19 mouse cellular contexts compared by ENCODE assay signal in genomic region chr11:76824238-76824884, GRCm38 (mm10). TPM values are rescaled to one million over a fixed set of nuclear protein-coding genes. Genes with fewer than 3 reads are reported as not detected.
DNase-seq lines count a peak whose midpoint lies in the region; ATAC-seq and TF ChIP-seq lines count a peak whose summit lies in the region.
"Had no signal": no experiment of that assay in that cellular context is flagged by ENCODE, and none has a peak within 500 bp of the region (broad histone marks: within the 10 kb centered on the region; RNA-seq: fewer than 3 reads in every experiment).

No protein-coding gene starts in this region.

- peaks cover 13% of the 10 kb centered on the region for H3K4me1 ChIP-seq in forebrain, postnatal 0 days (ENCODE audit: insufficient read depth)
- H3K4me1 ChIP-seq in forebrain, embryonic 10.5 days = no peaks in the 10 kb centered on the region
- no peaks in the 10 kb centered on the region for H3K4me1 ChIP-seq in CH12.LX (ENCODE audit: control insufficient read depth in 1 of 2, insufficient read depth in 2 of 2)
- peaks cover 11% of the 10 kb centered on the region; the same call in 1 of the 2 replicates for H3K4me1 ChIP-seq in stomach, embryonic 14.5 days (ENCODE audit: control insufficient read depth, insufficient read depth, low read length)
- no peaks in the 10 kb centered on the region for H3K4me1 ChIP-seq in midbrain, embryonic 14.5 days (ENCODE audit: control insufficient read depth, insufficient read depth, low read length)
- H3K4me1 ChIP-seq in hindbrain, embryonic 13.5 days (replicated peaks) = no peaks in the 10 kb centered on the region

- H3K9ac ChIP-seq in forebrain, postnatal 0 days = no peak overlapping the region
- H3K9ac ChIP-seq in CH12.LX (ENCODE audit: insufficient read depth, low read depth) = no peak overlapping the region
- H3K9ac ChIP-seq in stomach, embryonic 14.5 days (replicated peaks; ENCODE audit: low read depth, low read length) = no peak overlapping the region
- no peak overlapping the region for H3K9ac ChIP-seq in midbrain, embryonic 14.5 days (replicated peaks; ENCODE audit: low read length)
- no peak overlapping the region for H3K9ac ChIP-seq in hindbrain, embryonic 13.5 days
- H3K9ac ChIP-seq: embryonic facial prominence, embryonic 13.5 days; heart, embryonic 13.5 days had no signal

- H3K79me2 ChIP-seq in CH12.LX (replicated peaks; ENCODE audit: control insufficient read depth, extremely low read depth, insufficient read depth, poor library complexity, severe bottlenecking) = no peaks in the 10 kb centered on the region

- dilution Hi-C loops in CH12.LX (cut with MboI; ENCODE audit: extremely low pct_ligation_motif_present, extremely low pct_unique_long_range_greater_than_20kb, low sequenced_read_pairs) = no loop called here

- H3K27me3 ChIP-seq in forebrain, postnatal 0 days (ENCODE audit: insufficient read depth, low read length) = no peaks in the 10 kb centered on the region
- H3K27me3 ChIP-seq in forebrain, embryonic 10.5 days (ENCODE audit: poor library complexity, severe bottlenecking) = no peaks in the 10 kb centered on the region
- no peaks in the 10 kb centered on the region for H3K27me3 ChIP-seq in CH12.LX (replicated peaks)
- no peaks in the 10 kb centered on the region for H3K27me3 ChIP-seq in stomach, embryonic 14.5 days (ENCODE audit: control insufficient read depth, insufficient read depth, low read length)
- H3K27me3 ChIP-seq in midbrain, embryonic 14.5 days (ENCODE audit: control insufficient read depth, insufficient read depth, low read length) = no peaks in the 10 kb centered on the region
- H3K27me3 ChIP-seq in hindbrain, embryonic 13.5 days = no peaks in the 10 kb centered on the region
- H3K27me3 ChIP-seq: embryonic facial prominence, embryonic 13.5 days; heart, embryonic 13.5 days had no signal

- in situ Hi-C loops in CH12.LX (cut with MboI; ENCODE audit: low pct_ligation_motif_present, low pct_unique_long_range_greater_than_20kb, low sequenced_read_pairs) = no loop called here

- TF ChIP-seq RAD21 in CH12.LX (IDR thresholded peaks at IDR 0.05; ENCODE audit: low read depth, low read length) = no peak

- ATAC-seq in cerebellum, adult (ENCODE audit: insufficient number of reproducible peaks, low FRiP score, low TSS enrichment) = no peak
- ATAC-seq in forebrain, postnatal 0 days = no peak
- no peak for ATAC-seq in stomach, embryonic 14.5 days (ENCODE audit: insufficient number of reproducible peaks, insufficient read depth, low FRiP score, low read depth)
- no peak for ATAC-seq in midbrain, embryonic 14.5 days (ENCODE audit: low FRiP score, low TSS enrichment)
- ATAC-seq in hindbrain, embryonic 13.5 days (ENCODE audit: low FRiP score) = no peak
- ATAC-seq: CD4-positive, CD25-positive, alpha-beta regulatory T cell, adult 4 months; hindbrain, embryonic 16.5 days had no signal

- H3K9me3 ChIP-seq in forebrain, postnatal 0 days (ENCODE audit: low read length) = no peaks in the 10 kb centered on the region
- H3K9me3 ChIP-seq in forebrain, embryonic 10.5 days = no peaks in the 10 kb centered on the region
- no peaks in the 10 kb centered on the region for H3K9me3 ChIP-seq in CH12.LX (replicated peaks; ENCODE audit: low read length)
- no peaks in the 10 kb centered on the region for H3K9me3 ChIP-seq in stomach, embryonic 14.5 days (ENCODE audit: control insufficient read depth, low read depth, low read length)
- no peaks in the 10 kb centered on the region for H3K9me3 ChIP-seq in midbrain, embryonic 14.5 days (ENCODE audit: control insufficient read depth, low read length)
- no peaks in the 10 kb centered on the region for H3K9me3 ChIP-seq in hindbrain, embryonic 13.5 days
- H3K9me3 ChIP-seq: embryonic facial prominence, embryonic 13.5 days; heart, embryonic 13.5 days had no signal

- H3K36me3 ChIP-seq in forebrain, postnatal 0 days (ENCODE audit: insufficient read depth) = no peaks in the 10 kb centered on the region
- H3K36me3 ChIP-seq in forebrain, embryonic 10.5 days (replicated peaks) = no peaks in the 10 kb centered on the region
- H3K36me3 ChIP-seq in CH12.LX (replicated peaks in 1 of 2; ENCODE audit: control insufficient read depth in 1 of 2, insufficient read depth in 1 of 2, low read length in 1 of 2) = peaks cover 0 to 2% of the 10 kb centered on the region in 2 experiments
- H3K36me3 ChIP-seq in stomach, embryonic 14.5 days (ENCODE audit: control insufficient read depth, insufficient read depth, low read length) = no peaks in the 10 kb centered on the region
- no peaks in the 10 kb centered on the region for H3K36me3 ChIP-seq in midbrain, embryonic 14.5 days (ENCODE audit: control insufficient read depth, insufficient read depth, low read length)
- no peaks in the 10 kb centered on the region for H3K36me3 ChIP-seq in hindbrain, embryonic 13.5 days
- H3K36me3 ChIP-seq: embryonic facial prominence, embryonic 13.5 days; heart, embryonic 13.5 days had no signal

- peak; percentile 2 for DNase-seq in cerebellum, adult 9-11 months
- no peak for DNase-seq in forebrain, postnatal 0 days
- no peak for DNase-seq in forebrain, embryonic 10.5 days (ENCODE audit: extremely low spot score, low spot score)
- no peak for DNase-seq in CH12.LX (ENCODE audit: extremely low read depth)
- no peak for DNase-seq in midbrain, embryonic 14.5 days
- DNase-seq: adrenal gland, postnatal 10 days; B cell, adult 2 months; cerebellum, adult 11-12 months; cerebellum, adult 9-10 months; cerebellum, postnatal 36 days; gastrocnemius, postnatal 25 days; heart, postnatal 36 days had no signal

- TF ChIP-seq EP300 in CH12.LX (IDR thresholded peaks at IDR 0.05; ENCODE audit: low read length) = no peak

- H3K4me2 ChIP-seq in forebrain, postnatal 0 days (ENCODE audit: low read depth) = no peak overlapping the region
- H3K4me2 ChIP-seq in CH12.LX (ENCODE audit: insufficient read depth, low read depth, poor library complexity, severe bottlenecking) = no peak overlapping the region
- no peak overlapping the region for H3K4me2 ChIP-seq in stomach, embryonic 14.5 days (replicated peaks; ENCODE audit: low read depth, low read length)
- no peak overlapping the region for H3K4me2 ChIP-seq in midbrain, embryonic 14.5 days (ENCODE audit: low read length)
- no peak overlapping the region for H3K4me2 ChIP-seq in hindbrain, embryonic 13.5 days
- H3K4me2 ChIP-seq: embryonic facial prominence, embryonic 13.5 days; heart, embryonic 13.5 days had no signal

- peak overlapping the region; percentile 66 for H3K27ac ChIP-seq in forebrain, postnatal 0 days (ENCODE audit: low read depth, low read length)
- H3K27ac ChIP-seq in forebrain, embryonic 10.5 days = no peak overlapping the region
- H3K27ac ChIP-seq in CH12.LX (ENCODE audit: insufficient read depth, low read depth) = no peak overlapping the region
- H3K27ac ChIP-seq in stomach, embryonic 14.5 days (ENCODE audit: low read length) = peak overlapping the region; percentile 53; the same call in 1 of the 2 replicates
- H3K27ac ChIP-seq in midbrain, embryonic 14.5 days (replicated peaks; ENCODE audit: low read depth, low read length) = no peak overlapping the region
- no peak overlapping the region for H3K27ac ChIP-seq in hindbrain, embryonic 13.5 days
- H3K27ac ChIP-seq: embryonic facial prominence, embryonic 13.5 days; heart, embryonic 13.5 days had no signal

- no peak for TF ChIP-seq POLR2A in CH12.LX (IDR thresholded peaks at IDR 0.05; ENCODE audit: low read depth, low read length)

- WGBS in forebrain, postnatal 0 days = 84% methylated on average over 7 of the region's 7 CpGs
- WGBS in forebrain, embryonic 10.5 days = 79% methylated on average over 7 of the region's 7 CpGs
- 68% methylated on average over 7 of the region's 7 CpGs for WGBS in stomach, embryonic 14.5 days
- 91% methylated on average over 7 of the region's 7 CpGs for WGBS in midbrain, embryonic 14.5 days
- 82% methylated on average over 7 of the region's 7 CpGs for WGBS in hindbrain, embryonic 13.5 days

- no peak for TF ChIP-seq CTCF in forebrain, postnatal 0 days (IDR thresholded peaks at IDR 0.05; ENCODE audit: low read depth)
- no peak for TF ChIP-seq CTCF in CH12.LX (conservative IDR thresholded peaks at IDR 0.05 in 1 of 2, IDR thresholded peaks at IDR 0.05 in 1 of 2; ENCODE audit: low read depth in 2 of 2, low read length in 2 of 2)

- no peak overlapping the region for H3K4me3 ChIP-seq in forebrain, postnatal 0 days (ENCODE audit: low read depth, low read length)
- H3K4me3 ChIP-seq in forebrain, embryonic 10.5 days = no peak overlapping the region
- no peak overlapping the region for H3K4me3 ChIP-seq in CH12.LX (replicated peaks in 1 of 3; ENCODE audit: low read depth in 2 of 3, low read length in 2 of 3, poor library complexity in 1 of 3)
- no peak overlapping the region for H3K4me3 ChIP-seq in stomach, embryonic 14.5 days (ENCODE audit: low read depth, low read length)
- H3K4me3 ChIP-seq in midbrain, embryonic 14.5 days (replicated peaks; ENCODE audit: low read depth, low read length) = no peak overlapping the region
- no peak overlapping the region for H3K4me3 ChIP-seq in hindbrain, embryonic 13.5 days
- H3K4me3 ChIP-seq: embryonic facial prominence, embryonic 13.5 days; heart, embryonic 13.5 days had no signal

TF ChIP-seq in CH12.LX, 34 proteins besides CTCF, POLR2A, EP300 and RAD21:
- 0 out of 2 replicates have a peak, but pooled peaks have one; percentile 35 for TF ChIP-seq ZNF384 (IDR thresholded peaks at IDR 0.05; ENCODE audit: low read depth, low read length)
- no peak for TF ChIP-seq MYC (IDR thresholded peaks at IDR 0.05; ENCODE audit: low read depth, low read length)

RNA-seq across cellular contexts. Expression of gene Cpd, which starts 22.5 kb away (rescaled TPM):
- 35.5 and 44.0 TPM in 2 replicates for total RNA-seq in forebrain, postnatal 0 days (2014; rRNA removed)
- polyA plus RNA-seq in forebrain, postnatal 0 days (2015; fragmentation: Nextera tagmentation; extraction: Ambion mirVana) = 3.9 and 5.6 TPM in 2 replicates
- 8.2 and 9.0 TPM in 2 replicates for polyA plus RNA-seq in forebrain, embryonic 10.5 days (2016; fragmentation: Nextera tagmentation; extraction: Ambion mirVana)
- total RNA-seq in CH12.LX (2012; rRNA removed) (11.2 and 20.0 TPM in 2 replicates), CH12.LX (2014; rRNA removed) (28.5 and 31.5 TPM in 2 replicates)
- polyA plus RNA-seq in CH12.LX (2012; ENCODE audit: insufficient read length, low read depth) = 23.1 and 27.7 TPM in 2 replicates
- 21.1 and 24.3 TPM in 2 replicates for polyA plus RNA-seq in stomach, embryonic 14.5 days (2014; fragmentation: Nextera tagmentation; extraction: Ambion mirVana)
- polyA plus RNA-seq in midbrain, embryonic 14.5 days (2014; fragmentation: Nextera tagmentation; extraction: Ambion mirVana) = 8.6 and 11.8 TPM in 2 replicates
- polyA plus RNA-seq in hindbrain, embryonic 13.5 days (2015; fragmentation: Nextera tagmentation; extraction: Ambion mirVana) = 5.7 and 6.2 TPM in 2 replicates

Comparison
In these comparisons a context has a peak if more than half of its experiments do, and no peak if none do; other contexts are left out.
1. H3K27ac ChIP-seq: peak in forebrain, postnatal 0 days (single experiment) and stomach, embryonic 14.5 days (single experiment); none in forebrain, embryonic 10.5 days (single experiment), CH12.LX (single experiment), midbrain, embryonic 14.5 days (single experiment) and hindbrain, embryonic 13.5 days (single experiment).